Mouse (Mus musculus): ENCODE results near the gene Fcf1. TPM values are rescaled to one million over a fixed set of nuclear protein-coding genes. Genes with fewer than 3 reads are reported as not detected.

Gene Fcf1
- polyA plus RNA-seq, 1 experiment from 2014 or later = 174 TPM

Other genes with a start within 250 kb of the Fcf1 start
- 77.2 and 89.0 TPM in 2 replicates for gene Npc2, start 197.7 kb upstream of the Fcf1 start, polyA plus RNA-seq (2016; fragmentation: Nextera tagmentation; extraction: Ambion mirVana)
- 160 and 181 TPM in 2 replicates for gene Isca2, start 197.6 kb upstream of the Fcf1 start, polyA plus RNA-seq (2016; fragmentation: Nextera tagmentation; extraction: Ambion mirVana)
- gene Ltbp2, start 94.4 kb upstream of the Fcf1 start, polyA plus RNA-seq (2016; fragmentation: Nextera tagmentation; extraction: Ambion mirVana) = 0.12 and 0.17 TPM in 2 replicates
- gene Arel1, start within 50 bp of the Fcf1 start, polyA plus RNA-seq (2016; fragmentation: Nextera tagmentation; extraction: Ambion mirVana) = 18.5 and 21.5 TPM in 2 replicates
- 31.9 and 34.8 TPM in 2 replicates for gene Ylpm1, start 25.4 kb downstream of the Fcf1 start, polyA plus RNA-seq (2016; fragmentation: Nextera tagmentation; extraction: Ambion mirVana)
- gene Prox2, start 139.9 kb downstream of the Fcf1 start, polyA plus RNA-seq (2016; fragmentation: Nextera tagmentation; extraction: Ambion mirVana) = 3.8 and 4.7 TPM in 2 replicates
- 101 and 109 TPM in 2 replicates for gene Dlst, start 139.9 kb downstream of the Fcf1 start, polyA plus RNA-seq (2016; fragmentation: Nextera tagmentation; extraction: Ambion mirVana)
- gene Rps6kl1, start 180.4 kb downstream of the Fcf1 start, polyA plus RNA-seq (2016; fragmentation: Nextera tagmentation; extraction: Ambion mirVana) = 3.7 and 3.8 TPM in 2 replicates
- gene Pgf, start 206.9 kb downstream of the Fcf1 start, polyA plus RNA-seq (2016; fragmentation: Nextera tagmentation; extraction: Ambion mirVana) = 5.8 and 8.0 TPM in 2 replicates
- gene Eif2b2, start 248.6 kb downstream of the Fcf1 start, polyA plus RNA-seq (2016; fragmentation: Nextera tagmentation; extraction: Ambion mirVana) = 126 and 131 TPM in 2 replicates